Mouse (Mus musculus) liver, postnatal 0 days (tissue): ENCODE measurements at regions not wholly inside any gene's neighbourhood (a gene's known extent, or its start where the extent isn't known, plus 50 kb on each side); places are given as distances from the start of the nearest gene placed in this dataset.

Source experiments
- ATAC-seq: fragments of 200-750 bp; cut with Nextera tagmentation; 2 replicates; pipeline ENCODE4 v1.8.0; 2017; ENCODE audit warnings: mild to moderate bottlenecking, moderate library complexity
- DNase-seq: peaks from one replicate; pipeline ENCODE4 v3.0.0-alpha.2; 2016
- H3K27ac ChIP-seq: fragments of 300-500 bp; sonication (generic); 2 replicates; pipeline ENCODE4 v1.5.1; 2014; ENCODE audit warnings: antibody characterized with exemption, moderate library complexity, mild to moderate bottlenecking, low read depth
- H3K27me3 ChIP-seq: fragments of 300-500 bp; sonication (generic); 2 replicates; pipeline ENCODE4 v1.6.1; 2014; ENCODE audit warnings: low read length, control low read depth, mixed read lengths; ENCODE audit not compliant: insufficient read depth
- H3K36me3 ChIP-seq: fragments of 300-500 bp; sonication (generic); replicated peaks from 2 replicates; pipeline ENCODE4 v1.6.1; 2014; ENCODE audit warnings: mild to moderate bottlenecking, control low read depth, low read length, moderate library complexity, mixed read lengths; ENCODE audit not compliant: insufficient read depth
- H3K4me1 ChIP-seq: fragments of 300-500 bp; sonication (generic); 2 replicates; pipeline ENCODE4 v1.6.1; 2014; ENCODE audit warnings: antibody characterized with exemption, mild to moderate bottlenecking, control low read depth; ENCODE audit not compliant: insufficient read depth
- H3K4me2 ChIP-seq: fragments of 300-500 bp; sonication (generic); 2 replicates; pipeline ENCODE4 v1.6.1; 2014; ENCODE audit warnings: low read depth, mild to moderate bottlenecking, low read length, moderate library complexity, mixed read lengths
- H3K4me3 ChIP-seq: fragments of 300-500 bp; sonication (generic); 2 replicates; pipeline ENCODE4 v1.5.1; 2014; ENCODE audit warnings: low read depth, low read length
- H3K9ac ChIP-seq: fragments of 300-500 bp; sonication (generic); replicated peaks from 2 replicates; pipeline ENCODE4 v1.6.1; 2014; ENCODE audit warnings: mild to moderate bottlenecking, moderate library complexity
- H3K9me3 ChIP-seq: fragments of 300-500 bp; sonication (generic); 2 replicates; pipeline ENCODE4 v1.6.1; 2016; ENCODE audit warnings: mild to moderate bottlenecking, control low read depth, low read length, mixed read lengths
- CTCF ChIP-seq: sonication (generic); IDR thresholded peaks from 2 replicates; pipeline ENCODE4 v1.5.1; 2016; ENCODE audit warnings: antibody characterized with exemption, low read depth
- EP300 ChIP-seq: IDR thresholded peaks from 2 replicates; pipeline ENCODE4 v1.6.1; 2016; ENCODE audit warnings: antibody characterized with exemption, low read depth, mild to moderate bottlenecking
- WGBS: fragments of 180-500 bp; shearing (Covaris S2); extraction: QIAGEN DNeasy Blood & Tissue Kit; methylation state at CpG from one replicate; pipeline ENCODE4 v1.1.7; 2014; ENCODE audit not compliant: insufficient replicate concordance; 5-methylcytosine and 5-hydroxymethylcytosine counted together

- no peak for DNase-seq
- H3K9me3 ChIP-seq, result no peaks in the 10 kb centered on the region
- H3K4me2 ChIP-seq, result no peak overlapping the region
- no peaks in the 10 kb centered on the region for H3K27me3 ChIP-seq
- ATAC-seq, result no peak
- H3K9ac ChIP-seq, result no peak overlapping the region
- H3K36me3 ChIP-seq, result no peaks in the 10 kb centered on the region
- H3K27ac ChIP-seq, result no peak overlapping the region
- no peaks in the 10 kb centered on the region for H3K4me1 ChIP-seq
- TF ChIP-seq CTCF (no peak), EP300 (no peak)
- 53% methylated on average over 1 of the region's 1 CpGs for WGBS
- H3K4me3 ChIP-seq, result no peak overlapping the region
These were observed 444.4 kb downstream of the Slc22a22 start for GRCm38 (mm10) chr15:57033012-57033411.
